Mouse (Mus musculus) midbrain, embryonic 10.5 days (tissue): ENCODE measurements at regions not wholly inside any gene's neighbourhood (a gene's known extent, or its start where the extent isn't known, plus 50 kb on each side); places are given as distances from the start of the nearest gene placed in this dataset.

Experiments used
- DNase-seq: peaks from one replicate; pipeline ENCODE4 v3.0.0-alpha.2; 2017; ENCODE audit warnings: low spot score
- H3K27ac ChIP-seq: fragments of 300-500 bp; sonication (generic); replicated peaks from 2 replicates; pipeline ENCODE4 v1.5.1; 2016; ENCODE audit warnings: mild to moderate bottlenecking
- H3K27me3 ChIP-seq: fragments of 300-500 bp; sonication (generic); 2 replicates; pipeline ENCODE4 v1.6.1; 2016; ENCODE audit warnings: low read depth, mild to moderate bottlenecking; ENCODE audit not compliant: poor library complexity, severe bottlenecking
- H3K36me3 ChIP-seq: fragments of 300-500 bp; sonication (generic); 2 replicates; pipeline ENCODE4 v1.6.1; 2016; ENCODE audit warnings: mild to moderate bottlenecking, moderate library complexity
- H3K4me1 ChIP-seq: fragments of 300-500 bp; sonication (generic); 2 replicates; pipeline ENCODE4 v1.6.1; 2016
- H3K4me3 ChIP-seq: fragments of 300-500 bp; sonication (generic); 2 replicates; pipeline ENCODE4 v1.5.1; 2016; ENCODE audit warnings: mild to moderate bottlenecking, moderate library complexity
- H3K9me3 ChIP-seq: fragments of 300-500 bp; sonication (generic); replicated peaks from 2 replicates; pipeline ENCODE4 v1.6.1; 2016; ENCODE audit warnings: mild to moderate bottlenecking
- WGBS: fragments of 180-500 bp; shearing (Covaris S2); methylation state at CpG from one replicate; pipeline ENCODE4 v1.1.7; 2016; 5-methylcytosine and 5-hydroxymethylcytosine counted together

DNA sequence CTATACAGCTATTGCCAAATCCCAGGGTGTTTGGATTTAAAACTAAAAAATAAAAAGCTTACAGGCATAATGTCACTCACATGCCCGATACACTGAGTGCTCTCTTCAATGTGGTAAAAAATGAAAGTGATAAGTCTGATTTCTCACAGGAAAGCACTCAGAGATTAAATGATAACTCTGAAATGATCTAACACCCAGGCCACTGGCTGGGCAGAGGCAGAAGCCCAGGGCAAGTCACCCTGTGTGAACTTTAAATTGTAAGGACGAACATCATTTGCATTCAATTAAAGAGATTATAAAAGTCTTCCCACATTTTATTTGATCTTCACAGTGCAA lies 100.9 kb upstream of the Btg1 start:
- 90% methylated on average over 2 of the region's 2 CpGs for WGBS
- H3K27me3 ChIP-seq: no peaks in the 10 kb centered on the region
- H3K4me1 ChIP-seq: peaks cover under 1% of the 10 kb centered on the region
- no peaks in the 10 kb centered on the region for H3K36me3 ChIP-seq
- DNase-seq: no peak
- no peak overlapping the region for H3K27ac ChIP-seq
- H3K4me3 ChIP-seq: no peak overlapping the region
- no peaks in the 10 kb centered on the region for H3K9me3 ChIP-seq

- WGBS: 73% methylated on average over 3 of the region's 3 CpGs
These were observed 97.4 kb upstream of the Btg1 start for GRCm38 (mm10) chr10:96519411-96519810.

GRCm38 (mm10) chr10:96520995-96521760 lies 95.6 kb upstream of the Btg1 start:
- Histone ChIP-seq H3K36me3 (no peaks in the 10 kb centered on the region), H3K9me3 (0 out of 2 replicates have a peak, but pooled peaks cover 3% of the 10 kb centered on the region), H3K27me3 (no peaks in the 10 kb centered on the region), H3K4me3 (no peak overlapping the region), H3K4me1 (peaks cover 21% of the 10 kb centered on the region), H3K27ac (0 out of 2 replicates have a peak overlapping the region, but pooled peaks have one; percentile 14)
- 82% methylated on average over 8 of the region's 8 CpGs for WGBS
- peak; percentile 22 for DNase-seq

More at GRCm38 (mm10) chr10:96519411-96519810, 97.4 kb upstream of the Btg1 start:
- H3K36me3 ChIP-seq: no peaks in the 10 kb centered on the region
- 0 out of 2 replicates have a peak, but pooled peaks cover 3% of the 10 kb centered on the region for H3K9me3 ChIP-seq
- DNase-seq: no peak
- no peak overlapping the region for H3K27ac ChIP-seq
- no peak overlapping the region for H3K4me3 ChIP-seq
- no peaks in the 10 kb centered on the region for H3K27me3 ChIP-seq
- H3K4me1 ChIP-seq: peaks cover 19% of the 10 kb centered on the region

DNA sequence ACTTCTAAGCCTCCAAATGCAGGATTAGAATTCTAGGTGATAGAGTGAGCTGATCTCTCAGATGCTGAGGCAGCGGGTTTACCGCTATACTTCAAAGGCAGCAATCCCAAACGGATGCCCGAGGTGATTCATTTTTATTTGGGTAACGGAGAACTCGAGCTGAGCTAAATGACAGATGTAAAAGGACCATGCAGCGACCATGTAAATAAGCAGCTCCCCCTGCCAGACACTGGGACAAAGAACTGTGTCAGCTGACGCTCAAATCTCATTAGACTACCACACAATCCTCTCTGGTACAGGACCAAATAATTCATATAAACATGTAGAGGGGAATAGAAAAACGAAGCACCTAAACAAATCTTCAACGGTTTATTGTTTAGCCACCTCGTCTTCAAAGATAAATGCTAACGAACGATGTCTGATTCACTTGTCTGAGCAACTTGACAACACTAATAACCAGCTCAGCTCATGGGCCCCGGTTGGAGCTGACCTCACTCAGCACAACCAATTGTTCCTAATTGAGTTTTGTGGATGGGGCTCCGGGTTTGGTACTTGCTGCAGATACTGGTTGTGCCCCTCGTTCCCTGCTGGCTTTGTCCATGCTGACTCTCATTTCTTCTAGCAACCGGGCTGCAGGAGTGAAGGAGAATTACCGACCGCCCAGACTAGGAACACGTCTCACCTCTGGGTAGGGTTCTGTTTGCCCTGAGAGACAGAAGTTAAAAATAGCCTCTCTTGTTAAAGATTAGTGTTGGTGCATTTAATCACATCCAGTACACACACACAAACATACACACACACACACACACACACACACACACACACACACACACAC lies 92.6 kb upstream of the Btg1 start:
- Histone ChIP-seq H3K4me3 (no peak overlapping the region), H3K36me3 (no peaks in the 10 kb centered on the region), H3K27me3 (no peaks in the 10 kb centered on the region), H3K9me3 (0 out of 2 replicates have a peak, but pooled peaks cover 3% of the 10 kb centered on the region), H3K4me1 (peaks cover 21% of the 10 kb centered on the region), H3K27ac (peak overlapping the region; percentile 77)
- WGBS: 57% methylated on average over 20 of the region's 20 CpGs
- DNase-seq: peak; percentile 22

DNA sequence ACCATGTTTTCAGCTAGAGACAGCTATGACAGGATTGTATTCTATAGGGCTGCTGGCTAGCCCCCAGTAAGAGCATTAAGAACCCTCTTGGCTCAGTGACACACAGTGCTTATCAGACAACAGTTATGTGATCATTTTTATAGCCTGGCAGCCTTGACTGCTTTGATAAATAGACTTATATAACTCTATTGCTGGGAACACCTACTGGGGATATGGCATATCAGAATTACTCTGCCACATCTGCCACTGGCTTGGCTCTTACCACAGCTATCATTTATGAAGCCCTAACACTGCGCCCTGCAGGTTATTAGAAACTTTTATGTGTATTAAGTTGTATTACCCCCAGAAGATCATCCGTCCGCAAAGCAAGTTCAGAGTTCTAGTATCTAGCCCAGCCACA lies 88.9 kb upstream of the Btg1 start:
- 98% methylated on average over 3 of the region's 3 CpGs for WGBS
- Histone ChIP-seq H3K27ac (no peak overlapping the region), H3K27me3 (no peaks in the 10 kb centered on the region), H3K36me3 (no peaks in the 10 kb centered on the region), H3K4me3 (no peak overlapping the region), H3K9me3 (no peaks in the 10 kb centered on the region), H3K4me1 (peaks cover 12% of the 10 kb centered on the region)
- no peak for DNase-seq

DNA sequence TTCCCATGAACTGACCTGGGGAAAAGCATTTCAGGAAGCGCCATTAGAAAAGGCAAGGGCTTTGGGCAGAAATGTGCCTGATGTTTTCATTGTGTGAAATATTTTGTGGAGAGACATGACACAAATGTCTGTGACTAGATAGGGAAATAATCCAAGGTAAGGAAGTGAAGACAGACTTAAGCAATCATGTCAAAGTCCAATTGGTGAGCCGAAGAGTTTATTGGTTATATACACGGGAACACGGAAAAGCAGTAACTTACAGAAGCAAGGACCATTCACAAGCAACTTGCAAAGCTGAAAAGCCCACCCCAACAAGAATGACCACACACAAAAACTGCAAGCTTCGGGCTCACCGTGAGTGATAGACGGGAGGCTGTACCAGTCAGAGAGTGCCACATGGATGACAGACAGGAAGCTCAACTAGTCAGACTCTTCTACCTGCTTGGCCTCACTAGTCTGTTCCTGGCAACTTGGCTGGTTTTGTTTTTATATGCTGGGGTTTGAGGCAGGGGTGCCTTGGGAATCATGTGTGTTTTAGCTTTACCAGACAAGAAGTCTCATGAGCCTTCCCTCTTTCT lies 82.2 kb upstream of the Btg1 start:
- H3K27ac ChIP-seq: no peak overlapping the region
- H3K27me3 ChIP-seq: no peaks in the 10 kb centered on the region
- H3K4me3 ChIP-seq: no peak overlapping the region
- no peaks in the 10 kb centered on the region for H3K9me3 ChIP-seq
- WGBS: 95% methylated on average over 7 of the region's 7 CpGs
- H3K36me3 ChIP-seq: no peaks in the 10 kb centered on the region
- no peaks in the 10 kb centered on the region for H3K4me1 ChIP-seq
- no peak for DNase-seq

- no peak for DNase-seq
- Histone ChIP-seq H3K9me3 (no peaks in the 10 kb centered on the region), H3K36me3 (no peaks in the 10 kb centered on the region), H3K4me1 (no peaks in the 10 kb centered on the region), H3K27ac (no peak overlapping the region), H3K27me3 (no peaks in the 10 kb centered on the region), H3K4me3 (no peak overlapping the region)
- WGBS: 80% methylated on average over 9 of the region's 9 CpGs
These were observed 81.3 kb upstream of the Btg1 start for GRCm38 (mm10) chr10:96535461-96535860.

GRCm38 (mm10) chr10:96540828-96541227 lies 76.0 kb upstream of the Btg1 start:
- Histone ChIP-seq H3K27ac (no peak overlapping the region), H3K27me3 (no peaks in the 10 kb centered on the region), H3K36me3 (no peaks in the 10 kb centered on the region), H3K4me3 (no peak overlapping the region), H3K4me1 (no peaks in the 10 kb centered on the region), H3K9me3 (no peaks in the 10 kb centered on the region)
- DNase-seq: no peak
- WGBS: 96% methylated on average over 2 of the region's 2 CpGs

- H3K9me3 ChIP-seq: no peaks in the 10 kb centered on the region
- no peak overlapping the region for H3K4me3 ChIP-seq
- no peaks in the 10 kb centered on the region; the same call in 1 of the 2 replicates for H3K4me1 ChIP-seq
- WGBS: 86% methylated on average over 6 of the region's 6 CpGs
- H3K36me3 ChIP-seq: no peaks in the 10 kb centered on the region
- no peak overlapping the region for H3K27ac ChIP-seq
- no peak for DNase-seq
- no peaks in the 10 kb centered on the region for H3K27me3 ChIP-seq
These were observed 71.5 kb upstream of the Btg1 start for GRCm38 (mm10) chr10:96545312-96545711.

DNA sequence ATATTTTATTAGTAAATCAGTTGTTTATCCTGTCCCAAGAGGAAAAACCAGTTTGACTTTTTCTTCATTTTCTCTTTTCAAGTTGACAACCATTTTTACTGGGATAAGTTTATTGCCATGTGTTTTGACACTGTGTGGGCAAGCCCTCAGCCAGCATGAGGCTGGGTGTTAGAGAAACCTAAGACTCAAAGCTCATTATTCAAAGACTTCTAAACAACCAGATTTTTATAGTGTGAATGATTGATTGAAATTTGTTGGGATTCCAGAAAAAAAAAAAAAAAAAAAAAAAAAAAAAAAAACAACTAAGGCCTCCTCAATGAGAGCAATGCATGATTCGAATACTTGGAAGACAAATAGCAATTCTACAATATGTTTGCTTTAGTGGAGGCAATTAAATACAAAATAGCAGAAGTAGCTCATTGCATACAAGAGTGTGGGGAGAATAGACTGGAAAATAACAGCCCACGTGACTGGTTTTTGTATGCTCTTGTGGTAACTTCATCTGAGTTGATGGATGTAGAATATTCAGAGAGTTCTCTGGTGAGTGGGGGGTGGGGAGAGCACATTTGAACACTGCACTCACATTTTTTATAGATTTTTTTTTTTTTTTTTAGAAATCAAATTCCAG lies 70.9 kb upstream of the Btg1 start:
- H3K4me3 ChIP-seq: no peak overlapping the region
- no peak overlapping the region for H3K27ac ChIP-seq
- H3K36me3 ChIP-seq: no peaks in the 10 kb centered on the region
- H3K4me1 ChIP-seq: no peaks in the 10 kb centered on the region; the same call in 1 of the 2 replicates
- WGBS: 97% methylated on average over 2 of the region's 2 CpGs
- DNase-seq: no peak
- H3K27me3 ChIP-seq: no peaks in the 10 kb centered on the region
- H3K9me3 ChIP-seq: no peaks in the 10 kb centered on the region

DNA sequence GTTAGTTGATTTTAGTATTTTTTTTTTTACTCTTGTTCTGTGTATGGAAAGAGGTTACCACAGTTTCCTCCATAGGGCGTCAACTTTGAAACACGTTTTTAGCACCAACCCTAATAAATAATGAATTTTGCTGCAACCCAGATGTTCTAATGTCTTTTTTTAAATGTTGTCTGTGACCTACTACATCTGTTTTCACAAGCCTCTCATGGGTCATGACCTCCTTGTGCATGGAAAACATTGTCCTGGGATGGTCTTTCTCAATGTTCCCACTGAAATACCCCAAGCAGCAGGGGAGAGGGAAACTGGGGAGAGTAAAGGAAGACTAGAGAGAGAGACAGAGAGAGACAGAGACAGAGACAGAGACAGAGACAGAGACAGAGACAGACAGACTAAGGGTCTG lies 67.2 kb upstream of the Btg1 start:
- whole genome bisulfite sequencing: 70% methylated on average over 2 of the region's 2 CpGs
- H3K27ac ChIP-seq: no peak overlapping the region

GRCm38 (mm10) chr10:96550266-96550665 lies 66.5 kb upstream of the Btg1 start:
- Histone ChIP-seq H3K27me3 (no peaks in the 10 kb centered on the region), H3K9me3 (no peaks in the 10 kb centered on the region), H3K36me3 (no peaks in the 10 kb centered on the region), H3K4me1 (no peaks in the 10 kb centered on the region; the same call in 1 of the 2 replicates), H3K4me3 (no peak overlapping the region), H3K27ac (no peak overlapping the region; the same call in 1 of the 2 replicates)
- WGBS: 84% methylated on average over 4 of the region's 4 CpGs
- no peak for DNase-seq

More for the DNA sequence above, 67.2 kb upstream of the Btg1 start:
- Histone ChIP-seq H3K27me3 (no peaks in the 10 kb centered on the region), H3K36me3 (no peaks in the 10 kb centered on the region), H3K4me3 (no peak overlapping the region), H3K4me1 (no peaks in the 10 kb centered on the region; the same call in 1 of the 2 replicates), H3K9me3 (no peaks in the 10 kb centered on the region)
- no peak for DNase-seq
